Mouse (Mus musculus) inflammation-experienced regulatory T-cells (primary cell): Measurements from ENCODE around the gene Mettl27. TPM values are rescaled to one million over a fixed set of nuclear protein-coding genes. Genes with fewer than 3 reads are reported as not detected.

Source experiments
- polyA plus RNA-seq, 2 experiments: library from polyadenylated mRNA; unstranded; fragments of 100-300 nt; shearing (Covaris generic); gene quantifications; one replicate each; pipeline ENCODE4 v1.2.1; 2017

Gene Mettl27
- 10 to 100 TPM in 1 of 2 experiments, 1 to 10 TPM in 1; 8.9 to 11.3 TPM for polyA plus RNA-seq

GRCm38 (mm10) chr5:134932179-134932902 lies at the start of gene Mettl27:
Gene Mettl27, plus strand, starts transcription at chr5:134932368.

GRCm38 (mm10) chr5:134906633-134907032 lies 25.5 kb upstream of the Mettl27 start, which contains the start of gene Tmem270:
Gene Tmem270, minus strand, starts transcription at chr5:134906733.

DNA sequence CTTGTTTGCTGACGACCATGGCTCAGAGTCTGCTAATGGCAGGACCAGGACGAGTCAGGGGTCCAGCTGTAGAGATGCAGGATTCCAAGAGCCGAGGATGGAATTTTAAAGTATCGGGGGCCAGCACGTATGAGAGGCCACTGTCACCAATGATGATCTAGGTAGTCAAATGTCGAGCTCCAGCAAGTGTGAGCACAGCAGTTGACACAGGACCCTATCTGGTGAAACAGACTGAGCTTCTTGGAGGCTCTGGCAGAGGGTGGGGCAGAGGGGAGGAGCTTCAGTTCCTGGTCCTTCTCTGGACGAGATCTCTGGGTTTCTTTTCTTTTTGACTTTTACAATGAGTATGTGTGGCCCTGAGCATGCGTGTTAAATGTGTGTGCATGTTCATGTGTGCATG lies 16.9 kb upstream of the Mettl27 start, which contains the start of gene Cldn13:
TSS of gene Cldn13 (minus strand) at position 216 of the 400 bp plus-strand sequence.

GRCm38 (mm10) chr5:134946857-134947255 lies 14.7 kb downstream of the Mettl27 start, which contains the start of gene Cldn4:
Gene Cldn4, minus strand, starts transcription at chr5:134946934.

GRCm38 (mm10) chr5:134985633-134986297 lies 53.6 kb downstream of the Mettl27 start, which contains the start of gene Cldn3:
Gene Cldn3, plus strand, starts transcription at chr5:134986214.

Other genes starting within 250 kb of the Mettl27 start
- 10 to 100 TPM; 17.4 to 28.1 TPM for gene Limk1, start 243.8 kb upstream of the Mettl27 start, polyA plus RNA-seq
- gene Eln, start 185.0 kb upstream of the Mettl27 start, polyA plus RNA-seq: under 1 TPM; 0.19 to 0.37 TPM
- gene Tmem270, start 25.6 kb upstream of the Mettl27 start, polyA plus RNA-seq: not detected
- not detected for gene Cldn13, start 16.8 kb upstream of the Mettl27 start, polyA plus RNA-seq
- gene Cldn4, start 14.6 kb downstream of the Mettl27 start, polyA plus RNA-seq: under 1 TPM in 1 of 2 experiments, not detected in 1; 0.11 TPM
- gene Cldn3, start 53.8 kb downstream of the Mettl27 start, polyA plus RNA-seq: 1 to 10 TPM in 1 of 2 experiments, not detected in 1; 1.4 TPM
- gene Abhd11, start 76.8 kb downstream of the Mettl27 start, polyA plus RNA-seq: 10 to 100 TPM; 65.6 to 77.7 TPM
- 10 to 100 TPM; 17.8 to 18.6 TPM for gene Stx1a, start 91.1 kb downstream of the Mettl27 start, polyA plus RNA-seq
- gene Dnajc30, start 131.8 kb downstream of the Mettl27 start, polyA plus RNA-seq: 10 to 100 TPM; 15.5 to 16.3 TPM
- gene Bud23, start 132.6 kb downstream of the Mettl27 start, polyA plus RNA-seq: 100 to 1,000 TPM; 106 to 121 TPM
- gene Vps37d, start 145.9 kb downstream of the Mettl27 start, polyA plus RNA-seq: 1 to 10 TPM in 1 of 2 experiments, under 1 TPM in 1; 0.17 to 1.8 TPM
- 1 to 10 TPM in 1 of 2 experiments, under 1 TPM in 1; 0.34 to 1.3 TPM for gene Mlxipl, start 157.5 kb downstream of the Mettl27 start, polyA plus RNA-seq
- 10 to 100 TPM; 18.3 to 26.6 TPM for gene Tbl2, start 217.3 kb downstream of the Mettl27 start, polyA plus RNA-seq
- 100 to 1,000 TPM in 1 of 2 experiments, 10 to 100 TPM in 1; 79.4 to 103 TPM for gene Bcl7b, start 235.9 kb downstream of the Mettl27 start, polyA plus RNA-seq